Mouse (Mus musculus): ENCODE data around the gene Raver1. TPM values are rescaled to one million over a fixed set of nuclear protein-coding genes. Genes with fewer than 3 reads are reported as not detected.

Gene Raver1
- 100 to 1,000 TPM; 110 to 111 TPM for total RNA-seq (2023)

DNA sequence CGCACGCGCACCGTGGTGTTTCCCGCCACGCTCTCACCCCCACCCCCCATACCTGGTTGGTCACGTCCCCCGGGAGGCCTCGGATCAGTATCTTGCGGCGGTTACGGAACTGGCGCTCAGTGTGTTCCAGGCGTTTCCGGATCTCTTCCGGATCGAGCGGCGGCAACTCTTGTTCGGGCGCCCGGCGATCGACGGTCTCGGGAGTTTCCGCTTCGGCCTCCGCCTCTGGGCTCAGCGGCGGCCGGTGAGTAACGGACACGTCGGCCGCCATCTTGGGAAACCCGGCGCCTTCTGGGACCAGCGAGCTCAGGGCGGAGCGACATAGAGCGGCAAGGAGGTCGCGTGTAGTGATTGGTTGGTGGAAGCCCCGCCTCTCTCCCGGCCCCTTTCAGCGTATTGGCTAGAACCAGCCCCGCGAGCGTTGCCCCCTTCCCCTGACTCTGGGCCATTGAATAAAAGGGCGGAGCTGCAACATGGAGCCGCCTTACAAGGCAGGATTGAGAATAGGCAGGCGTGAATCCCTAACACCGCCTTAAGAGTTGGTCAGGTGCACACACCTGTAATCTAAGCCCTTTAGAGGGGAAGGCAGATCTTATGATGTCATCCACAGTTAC, at the start of gene Raver1, which contains the start of gene Gm38431:
TSS of gene Raver1 (minus strand) at position 302 of the 614 bp plus-strand sequence.
TSS of gene Gm38431 (minus strand) at position 291 of the 614 bp plus-strand sequence.

DNA sequence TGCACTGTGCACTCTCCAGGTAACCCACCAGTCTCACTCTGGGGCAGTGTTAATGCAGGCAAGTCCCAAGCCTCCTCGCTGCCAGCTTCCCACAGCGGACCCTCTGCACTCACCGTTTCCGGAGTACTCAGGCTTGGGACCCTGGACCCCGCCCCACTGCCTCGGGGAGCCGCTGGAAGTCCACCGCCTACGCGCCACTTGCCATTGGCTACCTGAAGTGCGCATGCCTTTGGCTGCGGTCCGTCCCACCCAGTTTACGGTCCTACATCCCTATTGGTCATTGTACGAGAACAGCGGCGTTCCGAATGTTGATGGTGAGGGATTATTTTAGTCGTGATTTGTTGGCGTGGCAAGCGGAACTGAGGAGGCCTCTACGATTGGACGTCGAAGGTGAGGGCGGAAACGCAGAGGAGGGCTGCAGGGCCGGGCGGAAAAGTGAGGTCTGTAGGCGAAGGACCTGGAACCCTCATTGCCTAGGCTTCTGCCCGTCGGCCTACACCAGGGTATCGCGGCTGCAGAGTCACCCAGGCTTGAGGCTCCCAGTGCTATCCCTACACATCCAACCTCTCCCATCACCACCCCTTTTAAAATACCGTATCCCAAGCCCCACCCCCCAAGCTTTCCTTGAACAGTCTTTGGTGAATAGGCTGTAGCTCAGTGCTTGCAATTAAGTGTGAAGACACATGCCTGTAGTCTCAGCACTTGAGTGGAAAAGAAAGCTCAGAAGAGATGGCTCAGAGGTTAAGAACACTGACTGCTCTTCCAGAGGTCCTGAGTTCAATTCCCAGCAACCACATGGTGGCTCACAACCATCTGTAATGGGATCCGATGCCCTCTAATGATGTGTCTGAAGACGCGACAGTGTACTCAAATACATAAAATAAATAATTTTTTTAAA, 39.5 kb upstream of the Raver1 start, which contains the start of gene Tyk2:
TSS of gene Tyk2 (minus strand) at position 185 of the 898 bp plus-strand sequence.

DNA sequence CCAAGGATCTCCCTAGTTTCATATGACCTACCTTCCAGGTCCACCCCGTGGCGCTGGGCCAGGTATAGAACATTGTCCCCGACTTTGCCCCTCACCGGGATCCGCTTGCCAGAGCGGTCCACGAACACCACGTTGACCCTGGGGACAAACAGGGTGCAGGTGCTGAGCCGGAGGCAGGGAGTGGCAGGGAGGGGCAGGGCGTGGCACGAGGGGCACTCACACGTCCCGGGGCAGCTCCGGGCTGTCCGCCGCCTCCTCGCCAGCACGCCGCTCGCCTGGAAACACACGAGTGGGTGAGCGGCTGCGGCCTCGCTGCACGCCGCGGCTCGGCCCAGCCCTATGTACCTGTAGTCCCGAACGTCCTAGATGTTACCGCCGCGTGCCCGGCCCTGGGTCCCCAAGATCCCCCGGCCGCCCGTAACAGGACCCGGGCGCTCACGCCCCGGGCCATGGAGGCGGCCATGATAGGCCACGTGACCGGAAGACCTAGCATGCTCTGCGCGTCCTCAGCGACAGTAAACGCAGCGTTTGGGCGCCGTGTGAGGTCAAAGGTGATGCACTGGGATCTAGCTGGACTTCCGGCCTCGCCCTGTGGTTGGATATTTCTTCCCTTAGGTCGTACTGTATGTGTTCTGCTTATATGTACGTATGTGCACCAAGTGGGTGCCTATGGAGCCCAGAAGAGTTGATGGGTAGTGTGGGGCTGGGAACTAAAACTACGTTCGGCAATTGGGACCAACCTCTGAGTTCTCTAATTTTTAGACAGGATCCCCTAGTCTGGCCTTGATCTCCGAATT, 18.6 kb downstream of the Raver1 start, which contains the start of the genes Gm49373 and Fdx1l:
TSS of gene Gm49373 (minus strand) at position 53 of the 797 bp plus-strand sequence.
TSS of gene Fdx1l (minus strand) at position 571 of the 797 bp plus-strand sequence.

DNA sequence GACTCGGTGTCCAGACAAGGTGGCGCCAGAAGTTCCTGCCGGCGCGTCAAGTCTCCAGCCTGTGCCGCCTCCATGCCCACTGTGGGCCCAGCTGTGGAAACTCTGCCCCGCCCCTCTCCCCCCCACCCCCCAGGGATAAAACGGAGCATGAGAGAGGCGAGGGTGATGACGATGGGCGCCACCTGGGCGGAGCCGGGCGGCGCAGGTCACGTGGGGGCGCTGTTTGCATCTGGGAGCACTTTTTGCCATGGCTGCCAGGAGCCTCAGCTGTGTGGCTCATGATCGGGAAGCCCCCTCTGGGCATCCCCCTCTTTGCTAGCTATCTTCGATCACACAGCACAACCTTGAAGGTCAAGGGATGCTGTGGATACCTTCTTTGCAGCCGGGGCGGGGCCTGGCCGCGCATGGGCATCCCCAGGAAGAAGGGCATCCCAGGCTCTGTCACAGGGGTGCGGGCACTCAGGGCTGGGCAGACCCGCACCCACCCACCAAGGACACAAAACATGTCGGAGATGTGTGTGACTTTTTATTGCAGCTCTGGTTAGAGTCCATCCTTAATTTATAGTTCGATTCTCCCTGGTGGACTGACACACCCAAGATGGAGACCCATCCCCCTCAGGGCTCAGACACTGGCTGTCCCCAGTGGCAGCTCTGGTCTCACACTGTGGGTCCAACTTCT, 24.7 kb downstream of the Raver1 start, which contains the start of gene Zglp1:
TSS of gene Zglp1 (minus strand) at position 88 of the 679 bp plus-strand sequence.

DNA sequence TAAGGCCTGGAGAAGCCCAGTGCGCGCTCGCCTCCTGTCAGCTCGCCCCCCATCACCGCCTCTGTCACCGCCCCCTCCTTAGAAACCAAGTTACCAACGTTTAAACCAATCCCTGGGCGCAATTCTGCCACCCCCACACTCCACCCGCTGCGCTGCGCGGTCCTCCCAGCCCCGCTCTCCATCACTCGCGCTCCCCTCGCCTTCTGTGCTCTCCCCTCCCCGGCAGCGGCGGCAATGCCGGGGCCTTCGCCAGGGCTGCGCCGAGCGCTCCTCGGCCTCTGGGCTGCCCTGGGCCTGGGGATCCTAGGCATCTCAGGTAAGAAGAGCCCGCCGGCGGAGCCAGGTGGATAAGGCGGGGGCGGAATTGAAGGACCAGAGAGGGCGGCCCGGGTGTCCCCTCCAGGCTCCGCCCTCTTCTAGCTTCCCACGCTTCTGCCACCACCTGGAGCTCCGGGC, 59.9 kb downstream of the Raver1 start, which contains the start of gene Icam5:
TSS of gene Icam5 (plus strand) at position 178 of the 456 bp plus-strand sequence.

DNA sequence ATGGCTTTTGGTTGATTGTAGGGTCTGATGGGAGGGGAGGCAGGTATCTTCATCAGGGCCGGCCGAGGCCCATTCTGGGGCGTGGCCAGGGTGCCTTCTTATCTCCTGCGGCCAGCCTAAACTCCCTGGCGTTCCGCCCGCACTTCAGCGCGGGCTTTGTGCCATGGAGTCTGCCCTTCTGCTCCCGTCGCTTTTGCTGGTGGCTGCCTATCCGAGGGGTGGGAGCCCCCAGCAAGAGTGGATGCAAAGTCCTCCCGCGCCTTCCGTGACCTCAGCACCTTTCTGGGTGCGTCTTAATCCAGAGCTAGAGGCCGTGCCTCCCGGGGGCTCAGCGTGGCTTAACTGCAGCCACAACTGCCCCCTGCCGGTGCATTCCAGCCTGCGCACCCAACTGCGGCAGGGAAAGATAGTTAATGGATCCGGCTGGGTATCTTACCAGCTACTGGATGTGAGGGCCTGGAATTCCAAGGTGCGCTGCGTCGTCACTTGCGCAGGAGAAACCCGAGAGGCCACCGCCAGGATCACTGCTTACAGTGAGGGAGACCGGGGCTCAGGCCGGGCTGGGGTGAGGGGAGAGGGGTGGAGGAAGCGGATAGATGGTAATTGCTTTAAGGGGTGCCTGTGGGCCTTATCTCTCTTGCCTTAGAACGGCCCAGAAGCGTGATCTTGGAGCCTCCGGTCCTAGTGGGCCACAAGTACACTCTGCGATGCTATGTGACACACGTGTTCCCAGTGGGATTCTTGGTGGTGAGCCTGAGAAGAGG, 62.3 kb downstream of the Raver1 start, which contains the start of gene Icam4:
TSS of gene Icam4 (plus strand) at position 83 of the 764 bp plus-strand sequence.

Other genes with a start within 250 kb of the Raver1 start
- 10 to 100 TPM; 59.7 to 65.3 TPM for gene A230050P20Rik, start 223.4 kb downstream of the Raver1 start, total RNA-seq (2023)
- 1 to 10 TPM; 1.1 to 3.0 TPM for gene Angptl6, start 212.3 kb downstream of the Raver1 start, total RNA-seq (2023)
- 100 to 1,000 TPM in 1 of 2 experiments, 10 to 100 TPM in 1; 95.1 to 102 TPM for gene Ppan, start 203.8 kb downstream of the Raver1 start, total RNA-seq (2023)
- 100 to 1,000 TPM; 187 to 197 TPM for gene Eif3g, start 193.4 kb downstream of the Raver1 start, total RNA-seq (2023)
- 100 to 1,000 TPM in 1 of 2 experiments, 10 to 100 TPM in 1; 99.8 to 107 TPM for gene Dnmt1, start 132.1 kb downstream of the Raver1 start, total RNA-seq (2023)
- 1 to 10 TPM; 2.5 to 6.7 TPM for gene S1pr2, start 115.2 kb downstream of the Raver1 start, total RNA-seq (2023)
- 10 to 100 TPM; 51.2 to 53.0 TPM for gene Mrpl4, start 89.3 kb downstream of the Raver1 start, total RNA-seq (2023)
- gene Icam1, start 76.0 kb downstream of the Raver1 start, total RNA-seq (2023) = 10 to 100 TPM; 43.1 to 49.4 TPM
- gene Icam4, start 62.6 kb downstream of the Raver1 start, total RNA-seq (2023) = 1 to 10 TPM in 1 of 2 experiments, under 1 TPM in 1; 0.56 to 1.2 TPM
- gene Icam5, start 59.9 kb downstream of the Raver1 start, total RNA-seq (2023) = under 1 TPM; 0.62 to 0.73 TPM
- gene Zglp1, start 24.9 kb downstream of the Raver1 start, total RNA-seq (2023) = 1 to 10 TPM; 2.6 to 3.7 TPM
- gene Gm49373, start 18.9 kb downstream of the Raver1 start, total RNA-seq (2023) = 1 to 10 TPM; 2.3 to 4.1 TPM
- gene Fdx1l, start 18.4 kb downstream of the Raver1 start, total RNA-seq (2023) = 10 to 100 TPM; 33.5 to 34.0 TPM
- gene Gm38431, start within 50 bp of the Raver1 start, total RNA-seq (2023) = 10 to 100 TPM; 12.8 to 16.0 TPM
- gene Tyk2, start 39.2 kb upstream of the Raver1 start, total RNA-seq (2023) = 10 to 100 TPM; 65.7 to 68.6 TPM
- 100 to 1,000 TPM; 132 to 148 TPM for gene Cdc37, start 58.0 kb upstream of the Raver1 start, total RNA-seq (2023)
- gene Pde4a, start 73.7 kb upstream of the Raver1 start, total RNA-seq (2023) = 1 to 10 TPM in 1 of 2 experiments, under 1 TPM in 1; 0.74 to 1.8 TPM
- 10 to 100 TPM; 35.2 to 43.8 TPM for gene Keap1, start 147.4 kb upstream of the Raver1 start, total RNA-seq (2023)
- 1 to 10 TPM; 1.1 to 1.9 TPM for gene S1pr5, start 156.4 kb upstream of the Raver1 start, total RNA-seq (2023)
- gene Atg4d, start 173.3 kb upstream of the Raver1 start, total RNA-seq (2023) = 10 to 100 TPM; 48.4 to 48.8 TPM
- 100 to 1,000 TPM; 142 to 150 TPM for gene Kri1, start 196.0 kb upstream of the Raver1 start, total RNA-seq (2023)
- 10 to 100 TPM; 48.2 to 56.3 TPM for gene Cdkn2d, start 199.4 kb upstream of the Raver1 start, total RNA-seq (2023)
- 1 to 10 TPM; 1.8 to 2.7 TPM for gene Ap1m2, start 220.3 kb upstream of the Raver1 start, total RNA-seq (2023)
- gene Slc44a2, start 228.7 kb upstream of the Raver1 start, total RNA-seq (2023) = 100 to 1,000 TPM; 379 to 394 TPM

Measured in T-cell, adult 66 days (primary cell).